ENCODE assay signal across 8 mouse cellular contexts in the genomic region with DNA sequence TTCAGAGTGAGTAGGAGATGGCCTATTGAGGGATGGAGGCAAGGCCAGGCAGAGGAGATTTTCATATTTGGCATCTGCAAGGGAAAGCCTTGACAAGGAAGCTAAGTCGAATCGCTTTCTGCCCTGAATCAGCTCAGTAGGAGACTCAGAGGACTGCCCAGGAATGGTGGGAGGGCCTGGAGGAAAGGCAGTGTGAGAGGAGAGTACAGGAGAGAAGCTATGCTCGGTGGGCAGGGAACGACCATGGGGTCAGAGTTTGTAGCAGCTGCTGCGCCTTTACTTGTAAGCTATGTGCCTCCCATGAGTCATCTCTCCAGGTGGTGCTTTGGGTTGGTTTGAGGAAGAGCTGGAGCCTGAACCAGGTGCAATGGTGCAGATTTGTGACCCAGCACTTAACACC. TPM values are rescaled to one million over a fixed set of nuclear protein-coding genes. Genes with fewer than 3 reads are reported as not detected.
DNase-seq lines count a peak whose midpoint lies in the region; ATAC-seq lines count a peak whose summit lies in the region.
"Had no signal": no experiment of that assay in that cellular context is flagged by ENCODE, and none has a peak within 500 bp of the region (broad histone marks: within the 10 kb centered on the region; RNA-seq: fewer than 3 reads in every experiment).

No protein-coding gene starts in this region.

- H3K4me1 ChIP-seq in liver, embryonic 11.5 days (replicated peaks; ENCODE audit: control insufficient read depth, insufficient read depth, low read length): peaks cover 37% of the 10 kb centered on the region
- peaks cover 35% of the 10 kb centered on the region for H3K4me1 ChIP-seq in forebrain, embryonic 10.5 days
- H3K4me1 ChIP-seq in limb, embryonic 10.5 days: peaks cover 40% of the 10 kb centered on the region
- peaks cover 41% of the 10 kb centered on the region for H3K4me1 ChIP-seq in neural tube, embryonic 15.5 days

- no peaks in the 10 kb centered on the region for H3K27me3 ChIP-seq in liver, embryonic 11.5 days (replicated peaks; ENCODE audit: control insufficient read depth, insufficient read depth, low read length)
- no peaks in the 10 kb centered on the region for H3K27me3 ChIP-seq in forebrain, embryonic 10.5 days (ENCODE audit: poor library complexity, severe bottlenecking)
- H3K27me3 ChIP-seq in limb, embryonic 10.5 days (ENCODE audit: low read depth, poor library complexity, severe bottlenecking): no peaks in the 10 kb centered on the region
- no peaks in the 10 kb centered on the region for H3K27me3 ChIP-seq in neural tube, embryonic 15.5 days (replicated peaks)

- DNase-seq in liver, embryonic 11.5 days (ENCODE audit: low spot score): no peak
- DNase-seq in liver: no peak
- DNase-seq in forebrain, embryonic 10.5 days (ENCODE audit: extremely low spot score, low spot score): no peak
- DNase-seq in limb, embryonic 10.5 days (ENCODE audit: low spot score): no peak
- no peak for DNase-seq in yolk sac, embryonic 10.5 days (ENCODE audit: low spot score)
- DNase-seq in cerebellum, adult 8-10 months: no peak
- DNase-seq: adrenal gland, postnatal 14 days had no signal

- H3K9me3 ChIP-seq in liver, embryonic 11.5 days (ENCODE audit: control insufficient read depth, low read length): no peaks in the 10 kb centered on the region
- H3K9me3 ChIP-seq in forebrain, embryonic 10.5 days: no peaks in the 10 kb centered on the region
- H3K9me3 ChIP-seq in limb, embryonic 10.5 days (replicated peaks): no peaks in the 10 kb centered on the region
- H3K9me3 ChIP-seq in neural tube, embryonic 15.5 days (replicated peaks): no peaks in the 10 kb centered on the region

- 55% methylated on average over 5 of the region's 5 CpGs for WGBS in liver, embryonic 11.5 days
- WGBS in forebrain, embryonic 10.5 days: 67% methylated on average over 5 of the region's 5 CpGs
- 44% methylated on average over 5 of the region's 5 CpGs for WGBS in limb, embryonic 10.5 days
- WGBS in neural tube, embryonic 15.5 days: 38% methylated on average over 5 of the region's 5 CpGs

- H3K27ac ChIP-seq in liver, embryonic 11.5 days (ENCODE audit: low read depth, low read length): peak overlapping the region; percentile 96; the same call in 1 of the 2 replicates
- H3K27ac ChIP-seq in forebrain, embryonic 10.5 days: peak overlapping the region; percentile 99; the same call in 1 of the 2 replicates
- peak overlapping the region; percentile 99 for H3K27ac ChIP-seq in limb, embryonic 10.5 days
- H3K27ac ChIP-seq in neural tube, embryonic 15.5 days (replicated peaks): peak overlapping the region; percentile 100

- H3K36me3 ChIP-seq in liver, embryonic 11.5 days (ENCODE audit: control insufficient read depth, insufficient read depth, low read length): peaks cover 7% of the 10 kb centered on the region; the same call in 1 of the 2 replicates
- peaks cover 47% of the 10 kb centered on the region for H3K36me3 ChIP-seq in forebrain, embryonic 10.5 days (replicated peaks)
- peaks cover 39% of the 10 kb centered on the region for H3K36me3 ChIP-seq in limb, embryonic 10.5 days
- H3K36me3 ChIP-seq in neural tube, embryonic 15.5 days: peaks cover 15% of the 10 kb centered on the region; the same call in 1 of the 2 replicates

- peak overlapping the region; percentile 94 for H3K4me2 ChIP-seq in liver, embryonic 11.5 days
- peak overlapping the region; percentile 72 for H3K4me2 ChIP-seq in neural tube, embryonic 15.5 days

- H3K9ac ChIP-seq in liver, embryonic 11.5 days (ENCODE audit: low read depth, low read length): no peak overlapping the region; the same call in 1 of the 2 replicates
- peak overlapping the region; percentile 93 for H3K9ac ChIP-seq in neural tube, embryonic 15.5 days (replicated peaks)

- peak overlapping the region; percentile 96 for H3K4me3 ChIP-seq in liver, embryonic 11.5 days (ENCODE audit: low read depth, low read length)
- H3K4me3 ChIP-seq in forebrain, embryonic 10.5 days: peak overlapping the region; percentile 80
- peak overlapping the region; percentile 90 for H3K4me3 ChIP-seq in limb, embryonic 10.5 days
- H3K4me3 ChIP-seq in neural tube, embryonic 15.5 days (replicated peaks): peak overlapping the region; percentile 97

- ATAC-seq in liver, embryonic 11.5 days (replicated peaks; ENCODE audit: low FRiP score): no peak
- no peak for ATAC-seq in neural tube, embryonic 15.5 days (ENCODE audit: low FRiP score)

RNA-seq across cellular contexts. Expression of gene Ewsr1, which starts 1.7 kb away (rescaled TPM):
- polyA plus RNA-seq in liver, embryonic 11.5 days (2014; fragmentation: Nextera tagmentation; extraction: Ambion mirVana): 363 and 367 TPM in 2 replicates
- polyA plus RNA-seq in forebrain, embryonic 10.5 days (2016; fragmentation: Nextera tagmentation; extraction: Ambion mirVana): 896 and 966 TPM in 2 replicates
- polyA plus RNA-seq in limb, embryonic 10.5 days (2016; fragmentation: Nextera tagmentation; extraction: Ambion mirVana): 893 and 996 TPM in 2 replicates
- polyA plus RNA-seq in neural tube, embryonic 15.5 days (2015; fragmentation: Nextera tagmentation; extraction: Ambion mirVana): 533 and 582 TPM in 2 replicates

RNA-seq across cellular contexts. Expression of gene Rhbdd3, which starts 2.1 kb away (rescaled TPM):
- 27.0 and 29.1 TPM in 2 replicates for polyA plus RNA-seq in liver, embryonic 11.5 days (2014; fragmentation: Nextera tagmentation; extraction: Ambion mirVana)
- 29.7 and 31.6 TPM in 2 replicates for polyA plus RNA-seq in forebrain, embryonic 10.5 days (2016; fragmentation: Nextera tagmentation; extraction: Ambion mirVana)
- 29.0 and 31.6 TPM in 2 replicates for polyA plus RNA-seq in limb, embryonic 10.5 days (2016; fragmentation: Nextera tagmentation; extraction: Ambion mirVana)
- 40.0 and 41.5 TPM in 2 replicates for polyA plus RNA-seq in neural tube, embryonic 15.5 days (2015; fragmentation: Nextera tagmentation; extraction: Ambion mirVana)

RNA-seq across cellular contexts. Expression of gene Gas2l1, which starts 35.7 kb away (rescaled TPM):
- 41.9 and 46.5 TPM in 2 replicates for polyA plus RNA-seq in liver, embryonic 11.5 days (2014; fragmentation: Nextera tagmentation; extraction: Ambion mirVana)
- 20.0 and 20.9 TPM in 2 replicates for polyA plus RNA-seq in forebrain, embryonic 10.5 days (2016; fragmentation: Nextera tagmentation; extraction: Ambion mirVana)
- polyA plus RNA-seq in limb, embryonic 10.5 days (2016; fragmentation: Nextera tagmentation; extraction: Ambion mirVana): 27.5 and 34.4 TPM in 2 replicates
- polyA plus RNA-seq in neural tube, embryonic 15.5 days (2015; fragmentation: Nextera tagmentation; extraction: Ambion mirVana): 25.9 and 26.0 TPM in 2 replicates

RNA-seq across cellular contexts. Expression of gene Rasl10a, which starts 42.9 kb away (rescaled TPM):
- 0.75 and 1.3 TPM in 2 replicates for polyA plus RNA-seq in liver, embryonic 11.5 days (2014; fragmentation: Nextera tagmentation; extraction: Ambion mirVana)
- 0.60 and 0.77 TPM in 2 replicates for polyA plus RNA-seq in forebrain, embryonic 10.5 days (2016; fragmentation: Nextera tagmentation; extraction: Ambion mirVana)
- polyA plus RNA-seq in limb, embryonic 10.5 days (2016; fragmentation: Nextera tagmentation; extraction: Ambion mirVana): 0.34 and 0.51 TPM in 2 replicates
- polyA plus RNA-seq in neural tube, embryonic 15.5 days (2015; fragmentation: Nextera tagmentation; extraction: Ambion mirVana): 2.8 and 2.9 TPM in 2 replicates

RNA-seq across cellular contexts. Expression of gene Emid1, which starts 51.3 kb away (rescaled TPM):
- polyA plus RNA-seq in liver, embryonic 11.5 days (2014; fragmentation: Nextera tagmentation; extraction: Ambion mirVana): 14.6 and 16.5 TPM in 2 replicates
- polyA plus RNA-seq in forebrain, embryonic 10.5 days (2016; fragmentation: Nextera tagmentation; extraction: Ambion mirVana): 29.0 and 31.3 TPM in 2 replicates
- polyA plus RNA-seq in limb, embryonic 10.5 days (2016; fragmentation: Nextera tagmentation; extraction: Ambion mirVana): 12.1 and 12.3 TPM in 2 replicates
- polyA plus RNA-seq in neural tube, embryonic 15.5 days (2015; fragmentation: Nextera tagmentation; extraction: Ambion mirVana): 20.1 and 30.6 TPM in 2 replicates
